Mouse (Mus musculus): ENCODE results near the gene Pelp1. TPM values are rescaled to one million over a fixed set of nuclear protein-coding genes. Genes with fewer than 3 reads are reported as not detected.
A peak's percentile ranks its signal among the peaks of the same experiment; 100 is the strongest.
"Not testable (repeated sequence)": the region's sequence is repeated elsewhere in the genome, so short reads cannot be mapped to it uniquely, and the experiment has no call there.

The Pelp1 gene
- total RNA-seq, 2 experiments from 2014 or later, result 48.1 to 48.6 TPM

GRCm38 (mm10) chr11:70368626-70369025 lies 41.2 kb downstream of the Pelp1 start:
- DNase-seq (ENCODE audit: extremely low spot score in 1 of 2, low spot score in 2 of 2); intact Hi-C loops (cut with DNase I): not testable (repeated sequence)

- intact Hi-C loops (cut with DNase I); DNase-seq (ENCODE audit: extremely low spot score in 1 of 2, low spot score in 2 of 2): not testable (repeated sequence)
Observed at GRCm38 (mm10) chr11:70367701-70368100, 42.1 kb downstream of the Pelp1 start.

GRCm38 (mm10) chr11:70351868-70352267 lies 58.0 kb downstream of the Pelp1 start, which contains the start of gene Alox15:
Alox15 (minus strand) TSS chr11:70352031.
- no peak for DNase-seq (ENCODE audit: extremely low spot score in 1 of 2, low spot score in 2 of 2)
- intact Hi-C loops (cut with DNase I), result no loop called here

GRCm38 (mm10) chr11:70348630-70349029 lies 61.2 kb downstream of the Pelp1 start:
- DNase-seq (ENCODE audit: extremely low spot score in 1 of 2, low spot score in 2 of 2), result no peak
- intact Hi-C loops (cut with DNase I), result no loop called here

DNA sequence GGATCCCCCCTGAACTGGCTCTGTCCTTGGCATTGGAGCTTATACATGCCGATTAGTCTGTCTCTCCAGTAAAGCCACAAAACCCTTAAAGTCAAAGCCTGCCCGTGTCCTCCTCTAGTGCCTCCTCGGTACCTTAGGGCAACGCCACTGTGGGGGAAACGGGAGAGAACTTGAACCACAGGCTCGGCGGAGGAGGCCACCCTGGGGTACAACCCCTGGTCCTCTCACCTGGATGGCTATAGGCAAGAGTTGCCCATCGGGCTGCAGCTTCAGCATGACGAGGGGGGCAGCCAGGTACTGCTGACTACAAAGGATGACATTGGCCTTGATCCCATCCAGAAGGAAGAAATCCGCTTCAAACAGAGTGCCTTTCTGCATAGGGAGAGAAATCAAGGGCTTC lies 62.0 kb downstream of the Pelp1 start:
- no peak for DNase-seq (ENCODE audit: extremely low spot score in 1 of 2, low spot score in 2 of 2)
- intact Hi-C loops (cut with DNase I), result no loop called here

DNA sequence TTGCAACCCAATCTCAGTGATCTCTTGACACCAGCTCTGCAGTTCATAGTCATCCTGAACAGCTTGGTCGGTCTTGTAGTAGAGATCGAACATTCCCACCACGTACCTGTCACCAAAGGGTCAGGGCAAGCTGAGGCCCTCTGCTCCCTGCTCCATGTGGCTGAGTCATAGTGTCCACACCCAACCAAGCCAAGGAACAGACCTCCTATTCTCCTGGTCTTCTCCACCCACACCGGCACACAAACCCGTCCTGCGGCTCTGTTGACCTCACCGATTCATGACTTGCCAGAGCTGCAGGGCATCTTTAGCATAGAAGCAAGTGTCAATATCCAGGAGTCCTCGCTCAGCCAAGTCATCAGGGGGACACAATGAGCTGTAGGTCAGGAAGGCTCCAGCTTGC lies 64.3 kb downstream of the Pelp1 start:
- DNase-seq (ENCODE audit: extremely low spot score in 1 of 2, low spot score in 2 of 2), result no peak
- intact Hi-C loops (cut with DNase I), result no loop called here

- intact Hi-C loops (cut with DNase I), result no loop called here
- DNase-seq (ENCODE audit: extremely low spot score in 1 of 2, low spot score in 2 of 2), result no peak
Observed at GRCm38 (mm10) chr11:70345061-70345460, 64.8 kb downstream of the Pelp1 start.

Small RNA genes within 50 kb of the gene (microRNA-seq; reads per million reads assigned to microRNA genes)
- gene Mir7115, result 5.5 reads per million, percentile 19 among the genes with 10 or more reads in this experiment

Other genes starting within 250 kb of the Pelp1 start
- 10 to 100 TPM; 33.9 to 37.1 TPM for gene Slc16a11, start 197.3 kb downstream of the Pelp1 start, total RNA-seq (2021)
- 10 to 100 TPM in 1 of 2 experiments, 1 to 10 TPM in 1; 8.9 to 10.6 TPM for gene Slc16a13, start 189.0 kb downstream of the Pelp1 start, total RNA-seq (2021)
- gene Bcl6b, start 180.2 kb downstream of the Pelp1 start, total RNA-seq (2021), result 1 to 10 TPM; 7.1 to 8.6 TPM
- 10 to 100 TPM; 53.7 to 54.1 TPM for gene 0610010K14Rik, start 172.1 kb downstream of the Pelp1 start, total RNA-seq (2021)
- gene Gm21988, start 170.2 kb downstream of the Pelp1 start, total RNA-seq (2021), result 1 to 10 TPM; 6.0 to 8.7 TPM
- 100 to 1,000 TPM; 279 to 285 TPM for gene Rnasek, start 170.2 kb downstream of the Pelp1 start, total RNA-seq (2021)
- gene Alox12, start 154.7 kb downstream of the Pelp1 start, total RNA-seq (2021), result under 1 TPM; 0.32 to 0.41 TPM
- under 1 TPM; 0.20 to 0.45 TPM for gene Alox12e, start 87.4 kb downstream of the Pelp1 start, total RNA-seq (2021)
- gene Alox15, start 58.0 kb downstream of the Pelp1 start, total RNA-seq (2021), result not detected
- 10 to 100 TPM; 75.3 to 76.9 TPM for gene Arrb2, start 22.6 kb upstream of the Pelp1 start, total RNA-seq (2021)
- 10 to 100 TPM; 20.7 to 23.1 TPM for gene Med11, start 41.9 kb upstream of the Pelp1 start, total RNA-seq (2021)
- 1 to 10 TPM; 1.0 to 1.1 TPM for gene Zmynd15, start 49.4 kb upstream of the Pelp1 start, total RNA-seq (2021)
- under 1 TPM; 0.69 to 0.71 TPM for gene Cxcl16, start 50.0 kb upstream of the Pelp1 start, total RNA-seq (2021)
- gene Tm4sf5, start 95.2 kb upstream of the Pelp1 start, total RNA-seq (2021), result 1 to 10 TPM; 1.4 to 1.5 TPM
- not detected for gene Vmo1, start 104.6 kb upstream of the Pelp1 start, total RNA-seq (2021)
- gene Gltpd2, start 109.2 kb upstream of the Pelp1 start, total RNA-seq (2021), result not detected
- 100 to 1,000 TPM; 218 to 220 TPM for gene Psmb6, start 115.3 kb upstream of the Pelp1 start, total RNA-seq (2021)
- not detected for gene Gm40193, start 122.9 kb upstream of the Pelp1 start, total RNA-seq (2021)
- gene Pld2, start 130.0 kb upstream of the Pelp1 start, total RNA-seq (2021), result 10 to 100 TPM; 21.4 to 24.5 TPM
- gene Mink1, start 152.8 kb upstream of the Pelp1 start, total RNA-seq (2021), result 100 to 1,000 TPM; 252 to 262 TPM
- 1 to 10 TPM in 1 of 2 experiments, under 1 TPM in 1; 0.45 to 1.1 TPM for gene 4930544D05Rik, start 205.8 kb upstream of the Pelp1 start, total RNA-seq (2021)
- under 1 TPM in 1 of 2 experiments, not detected in 1; 0.75 TPM for gene Chrne, start 209.2 kb upstream of the Pelp1 start, total RNA-seq (2021)
- gene Gp1ba, start 229.1 kb upstream of the Pelp1 start, total RNA-seq (2021), result not detected
- 10 to 100 TPM; 62.2 to 62.7 TPM for gene Rnf167, start 237.2 kb upstream of the Pelp1 start, total RNA-seq (2021)
- gene Slc25a11, start 237.4 kb upstream of the Pelp1 start, total RNA-seq (2021), result 100 to 1,000 TPM; 112 to 121 TPM
- 100 to 1,000 TPM; 286 to 295 TPM for gene Pfn1, start 244.6 kb upstream of the Pelp1 start, total RNA-seq (2021)
- 10 to 100 TPM in 1 of 2 experiments, 1 to 10 TPM in 1; 9.2 to 10.9 TPM for gene Eno3, start 247.2 kb upstream of the Pelp1 start, total RNA-seq (2021)